Mouse (Mus musculus): Measurements from ENCODE around the gene Pafah1b1.

- TF ChIP-seq CTCF (IDR thresholded peaks at IDR 0.05; ENCODE audit: borderline replicate concordance, insufficient read depth, low read length) = no peak
- no peak for TF ChIP-seq POLR2A (IDR thresholded peaks at IDR 0.05; ENCODE audit: low read depth, low read length)
These were observed 73.8 kb downstream of the Pafah1b1 start for GRCm38 (mm10) chr11:74650576-74651100.

Measured in embryonic fibroblast, embryonic 13.5 days (primary cell).